Mouse (Mus musculus) lung, embryonic 16.5 days (tissue): ENCODE measurements at regions not wholly inside any gene's neighbourhood (a gene's known extent, or its start where the extent isn't known, plus 50 kb on each side); places are given as distances from the start of the nearest gene placed in this dataset.

Source experiments
- ATAC-seq: fragments of 200-750 bp; cut with Nextera tagmentation; 2 replicates; pipeline ENCODE4 v1.8.0; 2017; ENCODE audit warnings: low read depth, mild to moderate bottlenecking, moderate library complexity
- H3K27ac ChIP-seq: fragments of 300-500 bp; sonication (generic); 2 replicates; pipeline ENCODE4 v1.5.1; 2014; ENCODE audit warnings: mild to moderate bottlenecking, control low read depth, low read length
- H3K27me3 ChIP-seq: fragments of 300-500 bp; sonication (generic); 2 replicates; pipeline ENCODE4 v1.6.1; 2014; ENCODE audit warnings: low read depth, low read length, mixed read lengths; ENCODE audit not compliant: control insufficient read depth, insufficient read depth
- H3K36me3 ChIP-seq: fragments of 300-500 bp; sonication (generic); 2 replicates; pipeline ENCODE4 v1.6.1; 2014; ENCODE audit warnings: low read length; ENCODE audit not compliant: control insufficient read depth, insufficient read depth
- H3K4me1 ChIP-seq: fragments of 300-500 bp; sonication (generic); replicated peaks from 2 replicates; pipeline ENCODE4 v1.6.1; 2014; ENCODE audit warnings: low read length, mixed read lengths; ENCODE audit not compliant: control insufficient read depth, insufficient read depth
- H3K4me2 ChIP-seq: fragments of 300-500 bp; sonication (generic); 2 replicates; pipeline ENCODE4 v1.6.1; 2014; ENCODE audit warnings: low read depth, low read length, control low read depth
- H3K4me3 ChIP-seq: fragments of 300-500 bp; sonication (generic); 2 replicates; pipeline ENCODE4 v1.5.1; 2014; ENCODE audit warnings: mild to moderate bottlenecking, low read length, control low read depth
- H3K9ac ChIP-seq: fragments of 300-500 bp; sonication (generic); 2 replicates; pipeline ENCODE4 v1.6.1; 2014; ENCODE audit warnings: low read length, control low read depth
- H3K9me3 ChIP-seq: fragments of 300-500 bp; sonication (generic); 2 replicates; pipeline ENCODE4 v1.6.1; 2016; ENCODE audit warnings: low read length; ENCODE audit not compliant: control insufficient read depth
- WGBS: fragments of 180-500 bp; shearing (Covaris S2); extraction: QIAGEN DNeasy Blood & Tissue Kit; methylation state at CpG from one replicate; pipeline ENCODE4 v1.1.7; 2014; 5-methylcytosine and 5-hydroxymethylcytosine counted together

DNA sequence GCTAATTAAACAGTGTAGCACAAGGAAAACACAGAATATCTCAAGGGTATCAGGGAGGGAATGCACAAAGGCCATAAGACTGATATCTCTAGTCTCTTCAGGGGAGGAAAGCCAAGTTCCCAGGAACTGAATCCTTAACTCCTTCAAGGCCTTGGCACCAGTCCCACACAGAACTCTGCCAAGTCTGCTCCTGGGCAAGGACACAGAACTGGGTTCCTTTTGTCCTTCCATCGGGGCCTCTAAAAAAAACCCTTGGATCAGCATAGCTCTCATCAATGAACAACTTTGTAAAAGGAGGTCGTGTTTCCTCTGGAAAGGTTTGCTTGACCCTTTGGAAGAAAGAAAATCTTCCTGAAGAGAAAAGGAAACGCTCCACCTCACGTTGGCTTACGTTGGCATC is 940.1 kb downstream of the Robo2 start:
- no peak overlapping the region for H3K4me2 ChIP-seq
- 53% methylated on average over 5 of the region's 5 CpGs for WGBS
- no peak overlapping the region for H3K4me3 ChIP-seq
- 0 out of 2 replicates have a peak, but pooled peaks cover 2% of the 10 kb centered on the region for H3K4me1 ChIP-seq
- no peak for ATAC-seq
- H3K27me3 ChIP-seq, result no peaks in the 10 kb centered on the region
- H3K9me3 ChIP-seq, result no peaks in the 10 kb centered on the region
- H3K9ac ChIP-seq, result no peak overlapping the region
- H3K27ac ChIP-seq, result no peak overlapping the region
- no peaks in the 10 kb centered on the region for H3K36me3 ChIP-seq

- H3K27me3 ChIP-seq, result no peaks in the 10 kb centered on the region
- 60% methylated on average over 4 of the region's 4 CpGs for WGBS
- H3K4me3 ChIP-seq, result no peak overlapping the region
- no peak overlapping the region for H3K4me2 ChIP-seq
- no peaks in the 10 kb centered on the region for H3K36me3 ChIP-seq
- no peak for ATAC-seq
- 0 out of 2 replicates have a peak, but pooled peaks cover 2% of the 10 kb centered on the region for H3K4me1 ChIP-seq
- no peaks in the 10 kb centered on the region for H3K9me3 ChIP-seq
- no peak overlapping the region for H3K9ac ChIP-seq
- no peak overlapping the region for H3K27ac ChIP-seq
Observed at GRCm38 (mm10) chr16:73470535-73470934, 941.1 kb downstream of the Robo2 start.

DNA sequence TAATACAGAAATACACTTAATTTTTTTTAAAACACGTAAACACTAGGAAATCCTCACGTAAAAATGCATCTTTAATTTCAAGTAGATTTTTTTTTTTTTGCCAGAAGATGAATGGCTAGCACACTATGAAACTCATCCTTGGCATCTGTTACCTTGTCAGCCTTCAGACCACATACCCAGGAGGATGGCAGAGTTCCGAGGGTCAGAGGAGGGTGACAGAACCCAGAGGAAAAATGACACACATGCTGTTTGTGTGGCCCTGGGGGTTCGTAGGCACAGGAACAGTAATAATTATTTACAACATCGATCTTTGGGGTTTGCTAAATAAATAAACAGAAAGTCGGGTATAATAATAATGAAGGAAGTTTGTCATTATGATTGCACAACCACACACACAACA is 945.3 kb downstream of the Robo2 start:
- ATAC-seq, result no peak
- Histone ChIP-seq H3K4me2 (no peak overlapping the region), H3K27ac (no peak overlapping the region), H3K27me3 (no peaks in the 10 kb centered on the region), H3K36me3 (no peaks in the 10 kb centered on the region), H3K4me1 (no peaks in the 10 kb centered on the region), H3K9ac (no peak overlapping the region), H3K4me3 (no peak overlapping the region), H3K9me3 (no peaks in the 10 kb centered on the region)
- 56% methylated on average over 6 of the region's 6 CpGs for WGBS

DNA sequence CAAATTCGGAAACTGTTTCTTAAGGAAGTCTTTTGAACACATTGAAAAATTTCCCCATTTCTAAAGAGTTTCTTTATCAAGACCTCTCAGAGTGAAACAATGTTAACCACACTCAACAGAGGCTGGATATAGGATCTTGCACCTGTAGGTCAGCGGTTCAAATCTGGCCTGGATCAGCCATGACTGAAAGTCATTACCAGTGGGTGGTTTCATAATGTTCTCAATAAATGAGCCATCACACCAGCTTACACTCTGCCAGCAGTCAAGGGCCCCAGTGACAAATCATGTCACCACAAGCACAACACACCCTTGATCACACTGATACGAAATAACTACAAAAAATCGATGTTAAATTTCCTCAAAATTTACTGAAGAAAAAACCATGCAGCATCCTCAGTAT is 949.1 kb downstream of the Robo2 start:
- 88% methylated on average over 4 of the region's 4 CpGs for WGBS
- Histone ChIP-seq H3K36me3 (no peaks in the 10 kb centered on the region), H3K27ac (no peak overlapping the region), H3K4me3 (no peak overlapping the region), H3K4me2 (no peak overlapping the region), H3K4me1 (no peaks in the 10 kb centered on the region), H3K9ac (no peak overlapping the region), H3K27me3 (no peaks in the 10 kb centered on the region), H3K9me3 (no peaks in the 10 kb centered on the region)
- no peak for ATAC-seq

- no peak overlapping the region for H3K9ac ChIP-seq
- H3K4me2 ChIP-seq, result no peak overlapping the region
- no peak for ATAC-seq
- H3K36me3 ChIP-seq, result no peaks in the 10 kb centered on the region
- H3K4me1 ChIP-seq, result no peaks in the 10 kb centered on the region
- no peaks in the 10 kb centered on the region for H3K27me3 ChIP-seq
- H3K9me3 ChIP-seq, result no peaks in the 10 kb centered on the region
- 87% methylated on average over 3 of the region's 3 CpGs for WGBS
- no peak overlapping the region for H3K4me3 ChIP-seq
- H3K27ac ChIP-seq, result no peak overlapping the region
Observed at GRCm38 (mm10) chr16:73450634-73451245, 960.9 kb downstream of the Robo2 start.

DNA sequence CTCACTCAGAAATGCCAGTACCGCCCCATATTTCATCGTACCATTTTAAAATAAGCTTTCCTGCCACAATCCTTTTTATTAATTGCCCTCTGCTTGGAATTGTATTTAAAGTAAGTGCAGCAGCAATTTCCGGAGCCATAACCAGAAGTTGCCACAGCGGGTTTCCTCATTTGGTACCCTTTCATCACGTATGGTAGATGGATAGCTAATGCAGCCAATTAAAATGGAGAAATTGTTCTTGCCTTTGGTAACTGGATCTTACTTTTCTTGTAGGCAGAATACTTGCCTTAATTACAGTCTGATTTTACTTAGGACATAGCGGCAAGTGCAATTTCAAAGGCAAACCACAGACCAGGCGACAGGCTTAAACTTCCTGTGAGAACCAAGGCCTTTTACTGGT is 961.8 kb downstream of the Robo2 start:
- WGBS, result 90% methylated on average over 7 of the region's 7 CpGs
- Histone ChIP-seq H3K4me2 (no peak overlapping the region), H3K4me1 (no peaks in the 10 kb centered on the region), H3K9ac (no peak overlapping the region), H3K9me3 (no peaks in the 10 kb centered on the region), H3K36me3 (no peaks in the 10 kb centered on the region), H3K4me3 (no peak overlapping the region), H3K27me3 (no peaks in the 10 kb centered on the region), H3K27ac (no peak overlapping the region)
- no peak for ATAC-seq

- no peak overlapping the region for H3K4me2 ChIP-seq
- H3K4me3 ChIP-seq, result no peak overlapping the region
- H3K9me3 ChIP-seq, result no peaks in the 10 kb centered on the region
- ATAC-seq, result no peak
- H3K9ac ChIP-seq, result no peak overlapping the region
- no peaks in the 10 kb centered on the region for H3K27me3 ChIP-seq
- H3K4me1 ChIP-seq, result no peaks in the 10 kb centered on the region
- no peaks in the 10 kb centered on the region for H3K36me3 ChIP-seq
- H3K27ac ChIP-seq, result no peak overlapping the region
- WGBS, result 78% methylated on average over 3 of the region's 3 CpGs
Observed at GRCm38 (mm10) chr16:73435726-73436125, 975.9 kb downstream of the Robo2 start.

GRCm38 (mm10) chr16:73424851-73425250 is 986.8 kb downstream of the Robo2 start:
- Histone ChIP-seq H3K9me3 (no peaks in the 10 kb centered on the region), H3K4me3 (no peak overlapping the region), H3K9ac (no peak overlapping the region), H3K4me2 (no peak overlapping the region), H3K4me1 (no peaks in the 10 kb centered on the region), H3K36me3 (no peaks in the 10 kb centered on the region), H3K27me3 (no peaks in the 10 kb centered on the region), H3K27ac (no peak overlapping the region)
- WGBS, result 65% methylated on average over 5 of the region's 5 CpGs
- no peak for ATAC-seq

DNA sequence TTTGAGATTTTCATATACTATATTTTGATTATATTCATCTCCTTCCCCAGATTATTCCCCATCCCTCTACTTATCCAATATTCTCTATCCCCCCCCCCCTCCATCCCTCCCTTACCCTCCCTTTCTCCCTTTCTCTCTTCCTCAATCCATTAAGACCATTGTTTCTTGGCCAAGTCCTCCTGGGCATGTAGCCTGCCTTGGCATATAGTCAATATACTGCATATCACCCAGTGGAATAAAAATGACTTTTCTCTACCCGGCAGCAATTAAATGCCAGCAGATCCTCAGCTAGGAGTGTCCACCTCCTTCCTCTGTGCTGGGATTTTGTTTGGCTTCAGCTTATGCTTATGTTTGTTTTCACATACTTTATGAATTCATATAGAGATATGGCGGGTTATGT is 987.3 kb downstream of the Robo2 start:
- H3K27ac ChIP-seq, result no peak overlapping the region
- H3K27me3 ChIP-seq, result no peaks in the 10 kb centered on the region
- no peak overlapping the region for H3K4me3 ChIP-seq
- no peaks in the 10 kb centered on the region for H3K36me3 ChIP-seq
- no peak overlapping the region for H3K9ac ChIP-seq
- H3K4me2 ChIP-seq, result no peak overlapping the region
- ATAC-seq, result no peak
- H3K4me1 ChIP-seq, result no peaks in the 10 kb centered on the region
- 66% methylated on average over 2 of the region's 2 CpGs for WGBS
- no peaks in the 10 kb centered on the region for H3K9me3 ChIP-seq

DNA sequence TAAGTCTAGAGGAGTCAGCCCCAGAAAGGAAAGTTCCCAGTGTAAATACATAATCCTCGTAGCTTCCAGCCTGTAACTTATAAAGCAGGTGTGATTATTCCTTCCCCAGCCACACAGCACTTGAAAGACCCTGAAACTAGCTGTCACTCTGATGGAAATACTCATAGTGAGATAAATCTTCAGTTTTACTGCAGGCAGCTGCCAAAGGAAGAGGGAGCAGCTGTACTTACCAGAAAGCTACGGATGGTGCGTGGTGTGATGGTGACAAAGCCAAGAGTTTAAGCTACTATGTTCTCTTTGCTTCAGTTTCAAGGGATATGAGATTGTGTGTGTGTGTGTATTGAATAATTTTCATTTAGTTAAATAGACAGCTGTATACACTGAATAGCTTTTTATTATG is 1007.1 kb downstream of the Robo2 start:
- no peaks in the 10 kb centered on the region for H3K9me3 ChIP-seq
- ATAC-seq, result no peak
- H3K27ac ChIP-seq, result no peak overlapping the region
- 41% methylated on average over 3 of the region's 3 CpGs for WGBS
- H3K4me3 ChIP-seq, result no peak overlapping the region
- no peaks in the 10 kb centered on the region for H3K36me3 ChIP-seq
- no peaks in the 10 kb centered on the region for H3K27me3 ChIP-seq
- no peaks in the 10 kb centered on the region for H3K4me1 ChIP-seq
- no peak overlapping the region for H3K4me2 ChIP-seq
- H3K9ac ChIP-seq, result no peak overlapping the region
